7 mouse cellular contexts compared by ENCODE assay signal in genomic region chr5:64968961-64969860, GRCm38 (mm10). TPM values are rescaled to one million over a fixed set of nuclear protein-coding genes. Genes with fewer than 3 reads are reported as not detected.
DNase-seq lines count a peak whose midpoint lies in the region; ATAC-seq and TF ChIP-seq lines count a peak whose summit lies in the region.

No protein-coding gene starts in this region.

- WGBS in hindbrain, embryonic 13.5 days = 4% methylated on average over 14 of the region's 14 CpGs
- 4% methylated on average over 14 of the region's 14 CpGs for WGBS in liver, embryonic 14.5 days (ENCODE audit: insufficient replicate concordance)

- H3K36me3 ChIP-seq in hindbrain, embryonic 13.5 days = no peaks in the 10 kb centered on the region
- H3K36me3 ChIP-seq in liver, embryonic 14.5 days (replicated peaks; ENCODE audit: control insufficient read depth, insufficient read depth, low read depth) = no peaks in the 10 kb centered on the region

- peak overlapping the region; percentile 96 for H3K4me2 ChIP-seq in hindbrain, embryonic 13.5 days
- H3K4me2 ChIP-seq in liver, embryonic 14.5 days (ENCODE audit: low read depth) = peak overlapping the region; percentile 68

- intact Hi-C loops in left cerebral cortex, postnatal 10 days (cut with DNase I) = loop anchor here (10.0 kb wide), 1 partner anchor 84 kb away; no protein-coding TSS in a partner anchor

- peak overlapping the region; percentile 72 for H3K9ac ChIP-seq in hindbrain, embryonic 13.5 days
- H3K9ac ChIP-seq in liver, embryonic 14.5 days (replicated peaks) = peak overlapping the region; percentile 39

- no peak for TF ChIP-seq CTCF in liver, embryonic 14.5 days (IDR thresholded peaks at IDR 0.05; ENCODE audit: low read depth)

- TF ChIP-seq EP300 in liver, embryonic 14.5 days (IDR thresholded peaks at IDR 0.05; ENCODE audit: low read depth) = no peak

- no peak overlapping the region for H3K27ac ChIP-seq in hindbrain, embryonic 13.5 days
- H3K27ac ChIP-seq in liver, embryonic 14.5 days = no peak overlapping the region

- H3K27me3 ChIP-seq in hindbrain, embryonic 13.5 days = peaks cover 28% of the 10 kb centered on the region
- H3K27me3 ChIP-seq in liver, embryonic 14.5 days (ENCODE audit: control insufficient read depth, insufficient read depth, low read length) = peaks cover 4% of the 10 kb centered on the region; the same call in 1 of the 2 replicates

- peak; percentile 39 for DNase-seq in CD4-positive helper T cell, adult 2 months (ENCODE audit: low read depth, low spot score)
- peak; percentile 81 for DNase-seq in NIH3T3 (ENCODE audit: low read depth)
- peak; percentile 25 for DNase-seq in fibroblast of lung, adult 2 months (ENCODE audit: low read depth)
- peak in 1 of 3 experiments; percentile 16 for DNase-seq in liver, embryonic 14.5 days (ENCODE audit: low read depth in 3 of 3, low spot score in 3 of 3)
- peak; percentile 50 for DNase-seq in neural tube, embryonic 10.5 days (ENCODE audit: extremely low spot score, low spot score)
- no peak for DNase-seq in left cerebral cortex, postnatal 10 days (ENCODE audit: extremely low spot score in 1 of 2, low spot score in 2 of 2)

- no peaks in the 10 kb centered on the region for H3K9me3 ChIP-seq in hindbrain, embryonic 13.5 days
- no peaks in the 10 kb centered on the region for H3K9me3 ChIP-seq in liver, embryonic 14.5 days (ENCODE audit: control insufficient read depth, low read length)

- ATAC-seq in hindbrain, embryonic 13.5 days (ENCODE audit: low FRiP score) = no peak
- peak; percentile 61 for ATAC-seq in liver, embryonic 14.5 days (ENCODE audit: insufficient read depth)

- H3K4me3 ChIP-seq in hindbrain, embryonic 13.5 days = peak overlapping the region; percentile 60
- peak overlapping the region; percentile 57 to 76 for H3K4me3 ChIP-seq in liver, embryonic 14.5 days (ENCODE audit: insufficient read depth in 1 of 2, low read depth in 2 of 2, low read length in 2 of 2)

- H3K4me1 ChIP-seq in hindbrain, embryonic 13.5 days (replicated peaks) = peaks cover 14% of the 10 kb centered on the region
- no peaks in the 10 kb centered on the region for H3K4me1 ChIP-seq in liver, embryonic 14.5 days (replicated peaks; ENCODE audit: control insufficient read depth in 2 of 2, insufficient read depth in 2 of 2, low read length in 1 of 2)

RNA-seq across cellular contexts. Expression of gene Fam114a1, which starts 0.7 kb away (rescaled TPM):
- polyA plus RNA-seq in hindbrain, embryonic 13.5 days (2015; fragmentation: Nextera tagmentation; extraction: Ambion mirVana) = 11.8 and 13.3 TPM in 2 replicates
- polyA plus RNA-seq in liver, embryonic 14.5 days (2012; rRNA removed) = 5.1 and 8.5 TPM in 2 replicates
- polyA plus RNA-seq in liver, embryonic 14.5 days (2014; fragmentation: Nextera tagmentation; extraction: Ambion mirVana) = 7.1 and 8.4 TPM in 2 replicates
- 1 to 10 TPM; 7.2 to 8.4 TPM for total RNA-seq in left cerebral cortex, postnatal 10 days (2021)

RNA-seq across cellular contexts. Expression of gene Tlr6, which starts 9.3 kb away (rescaled TPM):
- 0.42 and 0.57 TPM in 2 replicates for polyA plus RNA-seq in hindbrain, embryonic 13.5 days (2015; fragmentation: Nextera tagmentation; extraction: Ambion mirVana)
- polyA plus RNA-seq in liver, embryonic 14.5 days (2012; rRNA removed) = 0.39 and 0.57 TPM in 2 replicates
- 0.33 and 0.39 TPM in 2 replicates for polyA plus RNA-seq in liver, embryonic 14.5 days (2014; fragmentation: Nextera tagmentation; extraction: Ambion mirVana)
- under 1 TPM; 0.55 to 0.64 TPM for total RNA-seq in left cerebral cortex, postnatal 10 days (2021)

RNA-seq across cellular contexts. Expression of gene Tlr1, which starts 35.8 kb away (rescaled TPM):
- 0.36 and 0.39 TPM in 2 replicates for polyA plus RNA-seq in hindbrain, embryonic 13.5 days (2015; fragmentation: Nextera tagmentation; extraction: Ambion mirVana)
- 1.1 and 1.4 TPM in 2 replicates for polyA plus RNA-seq in liver, embryonic 14.5 days (2012; rRNA removed)
- 1.1 and 1.4 TPM in 2 replicates for polyA plus RNA-seq in liver, embryonic 14.5 days (2014; fragmentation: Nextera tagmentation; extraction: Ambion mirVana)
- total RNA-seq in left cerebral cortex, postnatal 10 days (2021) = under 1 TPM; 0.30 to 0.32 TPM

Comparison
In these comparisons a context has a peak if more than half of its experiments do, and no peak if none do; other contexts are left out.
1. DNase-seq: peak in CD4-positive helper T cell, adult 2 months (single experiment), NIH3T3 (single experiment), fibroblast of lung, adult 2 months (single experiment) and neural tube, embryonic 10.5 days (single experiment); none in left cerebral cortex, postnatal 10 days (0 of 2).